Mouse (Mus musculus): ENCODE results near the gene Hinfp. TPM values are rescaled to one million over a fixed set of nuclear protein-coding genes. Genes with fewer than 3 reads are reported as not detected.

The Hinfp gene
- 8.5 TPM for polyA plus RNA-seq (2014; fragmentation: Illumina TruSeq; extraction: RNeasy Lipid Tissue Mini Kit (QIAGEN cat#74804); ENCODE audit: low read depth, low replicate concordance)

GRCm38 (mm10) chr9:44305466-44306079, at the start of gene Hinfp:
TSS of gene Hinfp (minus strand) at chr9:44305671.

DNA sequence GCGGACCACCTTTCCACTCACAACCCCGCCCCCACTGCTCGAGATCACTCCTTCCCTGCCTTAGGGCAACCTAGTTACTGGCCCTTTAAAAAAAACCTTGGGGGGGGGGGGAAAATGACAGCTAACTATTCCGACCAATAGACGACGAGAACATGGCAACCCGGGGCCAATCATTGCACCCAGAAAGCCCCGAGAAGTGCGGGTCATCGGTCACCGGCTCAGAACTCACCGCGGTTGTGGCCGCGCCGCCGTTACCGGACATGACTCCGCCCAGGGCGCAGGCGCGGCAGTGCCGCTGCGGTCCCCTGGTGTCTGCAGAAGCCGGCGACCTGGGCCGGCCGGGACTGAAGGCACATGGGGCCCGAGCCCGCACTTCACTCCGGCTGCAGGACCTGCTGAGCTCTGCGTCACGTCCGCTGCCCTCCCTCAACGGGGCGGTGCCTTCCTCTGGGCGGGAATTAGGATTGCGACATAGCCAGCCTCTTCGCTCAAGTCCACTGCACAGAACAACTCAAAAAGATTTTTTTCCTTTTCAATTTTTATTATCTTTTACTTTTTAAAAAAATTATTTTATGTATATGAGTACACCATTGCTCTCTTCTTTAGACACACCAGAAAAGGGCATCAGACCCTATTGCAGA, 38.4 kb upstream of the Hinfp start, which contains the start of gene Hmbs:
Gene Hmbs, minus strand, starts transcription at position 448 of the 641 bp plus-strand sequence.

DNA sequence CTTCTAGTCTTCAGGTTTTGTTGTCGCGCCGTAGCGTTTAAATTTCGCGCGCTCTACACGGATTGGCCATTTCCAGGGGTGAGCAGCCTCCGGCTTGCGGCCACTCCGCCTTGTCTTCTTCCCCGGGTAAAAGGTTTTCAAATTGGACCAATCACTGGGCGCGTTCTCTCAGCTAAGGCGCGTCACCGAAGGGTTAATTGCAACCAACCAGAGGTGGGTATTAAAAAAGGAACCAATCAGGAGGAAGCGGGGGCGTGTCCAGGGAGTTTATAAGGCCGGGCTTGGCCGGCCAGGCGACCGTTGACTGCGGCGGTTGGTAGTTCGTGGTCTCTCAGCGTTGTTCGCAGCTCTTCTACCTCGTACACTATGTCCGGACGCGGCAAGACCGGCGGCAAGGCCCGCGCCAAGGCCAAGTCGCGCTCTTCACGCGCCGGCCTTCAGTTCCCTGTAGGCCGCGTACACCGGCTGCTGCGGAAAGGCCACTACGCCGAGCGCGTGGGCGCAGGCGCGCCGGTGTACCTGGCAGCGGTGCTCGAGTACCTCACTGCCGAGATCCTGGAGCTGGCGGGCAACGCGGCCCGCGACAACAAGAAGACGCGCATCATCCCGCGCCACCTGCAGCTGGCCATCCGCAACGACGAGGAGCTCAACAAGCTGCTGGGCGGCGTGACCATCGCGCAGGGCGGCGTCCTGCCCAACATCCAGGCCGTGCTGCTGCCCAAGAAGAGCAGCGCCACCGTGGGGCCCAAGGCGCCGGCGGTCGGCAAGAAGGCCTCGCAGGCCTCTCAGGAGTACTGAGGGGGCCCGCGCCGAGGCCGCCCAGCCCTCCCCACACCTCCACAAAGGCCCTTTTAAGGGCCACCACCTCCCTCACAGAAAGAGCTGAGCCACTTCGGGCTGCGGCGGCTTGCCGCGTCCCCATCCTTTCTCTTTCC, 29.2 kb upstream of the Hinfp start, which contains the start of gene H2afx:
Gene H2afx, plus strand, starts transcription at position 299 of the 935 bp plus-strand sequence.

GRCm38 (mm10) chr9:44325768-44326370, 20.4 kb upstream of the Hinfp start, which contains the start of gene Dpagt1:
TSS of gene Dpagt1 (plus strand) at chr9:44326019.

DNA sequence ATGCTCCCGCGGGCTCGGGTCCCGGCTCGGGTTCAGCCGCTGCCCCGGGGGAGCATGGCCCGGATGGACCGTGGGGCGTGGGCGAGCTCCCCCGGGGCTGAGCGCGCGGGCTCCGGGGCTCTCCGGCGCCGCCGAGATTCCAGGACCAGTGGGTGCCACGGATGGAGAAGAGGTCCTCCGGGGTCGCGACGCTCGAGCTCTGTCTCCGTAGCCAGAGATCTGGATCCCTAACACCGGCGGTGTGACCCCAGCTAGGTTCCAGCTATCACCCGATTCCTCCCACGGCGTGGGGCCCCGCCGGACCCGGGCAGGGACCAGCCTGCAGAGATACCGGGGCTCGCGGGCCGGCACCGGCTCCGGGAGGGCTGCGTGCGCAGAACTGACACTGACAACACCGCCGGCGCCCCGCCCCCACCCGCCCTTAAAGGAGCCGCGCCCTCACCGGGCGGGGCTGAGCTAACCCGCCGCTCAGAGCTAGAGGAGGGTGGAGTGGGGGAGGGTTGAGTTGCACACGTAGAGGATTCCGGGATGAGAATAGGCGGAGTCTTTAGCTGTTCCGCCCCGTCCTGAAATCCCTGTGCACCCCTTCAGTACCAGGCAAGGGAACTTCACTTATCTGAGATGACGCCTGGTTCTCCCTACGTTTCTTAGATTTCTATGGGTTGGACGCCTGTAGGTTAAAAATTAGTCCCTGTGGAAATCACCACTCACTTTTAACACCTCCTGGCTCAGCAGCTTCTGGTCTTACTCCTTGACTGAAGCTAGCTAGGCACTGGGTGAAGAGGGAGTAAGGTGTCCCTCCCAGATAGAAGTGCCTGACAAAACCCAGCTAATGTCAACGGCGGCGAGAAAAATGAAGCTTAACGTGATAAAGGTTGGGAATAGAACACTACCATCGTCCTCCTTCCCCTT, 14.7 kb upstream of the Hinfp start, which contains the start of gene C2cd2l:
Gene C2cd2l, minus strand, starts transcription at position 399 of the 912 bp plus-strand sequence.

GRCm38 (mm10) chr9:44288076-44288958, 17.2 kb downstream of the Hinfp start, which contains the start of gene Abcg4:
TSS of gene Abcg4 (minus strand) at chr9:44288615.

GRCm38 (mm10) chr9:44268432-44268831, 37.0 kb downstream of the Hinfp start, which contains the start of gene Nlrx1:
TSS of gene Nlrx1 (minus strand) at chr9:44268599.

GRCm38 (mm10) chr9:44251314-44251713, 54.2 kb downstream of the Hinfp start, which contains the start of gene Pdzd3:
TSS of gene Pdzd3 (minus strand) at chr9:44251471.

Other genes with a start within 250 kb of the Hinfp start
- gene Usp2, start 238.7 kb downstream of the Hinfp start, polyA plus RNA-seq (2014; fragmentation: Illumina TruSeq; extraction: RNeasy Lipid Tissue Mini Kit (QIAGEN cat#74804); ENCODE audit: low read depth, low replicate concordance) = 152 TPM
- gene Mfrp, start 203.9 kb downstream of the Hinfp start, polyA plus RNA-seq (2014; fragmentation: Illumina TruSeq; extraction: RNeasy Lipid Tissue Mini Kit (QIAGEN cat#74804); ENCODE audit: low read depth, low replicate concordance) = 0.14 TPM
- not detected for gene C1qtnf5, start 198.4 kb downstream of the Hinfp start, polyA plus RNA-seq (2014; fragmentation: Illumina TruSeq; extraction: RNeasy Lipid Tissue Mini Kit (QIAGEN cat#74804); ENCODE audit: low read depth, low replicate concordance)
- 0.66 TPM for gene Gm49380, start 192.2 kb downstream of the Hinfp start, polyA plus RNA-seq (2014; fragmentation: Illumina TruSeq; extraction: RNeasy Lipid Tissue Mini Kit (QIAGEN cat#74804); ENCODE audit: low read depth, low replicate concordance)
- gene Rnf26, start 192.2 kb downstream of the Hinfp start, polyA plus RNA-seq (2014; fragmentation: Illumina TruSeq; extraction: RNeasy Lipid Tissue Mini Kit (QIAGEN cat#74804); ENCODE audit: low read depth, low replicate concordance) = 1.6 TPM
- 3.1 TPM for gene Mcam, start 171.2 kb downstream of the Hinfp start, polyA plus RNA-seq (2014; fragmentation: Illumina TruSeq; extraction: RNeasy Lipid Tissue Mini Kit (QIAGEN cat#74804); ENCODE audit: low read depth, low replicate concordance)
- gene Cbl, start 71.6 kb downstream of the Hinfp start, polyA plus RNA-seq (2014; fragmentation: Illumina TruSeq; extraction: RNeasy Lipid Tissue Mini Kit (QIAGEN cat#74804); ENCODE audit: low read depth, low replicate concordance) = 55.7 TPM
- gene Ccdc153, start 65.0 kb downstream of the Hinfp start, polyA plus RNA-seq (2014; fragmentation: Illumina TruSeq; extraction: RNeasy Lipid Tissue Mini Kit (QIAGEN cat#74804); ENCODE audit: low read depth, low replicate concordance) = 0.28 TPM
- not detected for gene Pdzd3, start 54.2 kb downstream of the Hinfp start, polyA plus RNA-seq (2014; fragmentation: Illumina TruSeq; extraction: RNeasy Lipid Tissue Mini Kit (QIAGEN cat#74804); ENCODE audit: low read depth, low replicate concordance)
- gene Nlrx1, start 37.1 kb downstream of the Hinfp start, polyA plus RNA-seq (2014; fragmentation: Illumina TruSeq; extraction: RNeasy Lipid Tissue Mini Kit (QIAGEN cat#74804); ENCODE audit: low read depth, low replicate concordance) = not detected
- gene Abcg4, start 17.1 kb downstream of the Hinfp start, polyA plus RNA-seq (2014; fragmentation: Illumina TruSeq; extraction: RNeasy Lipid Tissue Mini Kit (QIAGEN cat#74804); ENCODE audit: low read depth, low replicate concordance) = not detected
- gene C2cd2l, start 14.6 kb upstream of the Hinfp start, polyA plus RNA-seq (2014; fragmentation: Illumina TruSeq; extraction: RNeasy Lipid Tissue Mini Kit (QIAGEN cat#74804); ENCODE audit: low read depth, low replicate concordance) = 0.56 TPM
- gene Dpagt1, start 20.3 kb upstream of the Hinfp start, polyA plus RNA-seq (2014; fragmentation: Illumina TruSeq; extraction: RNeasy Lipid Tissue Mini Kit (QIAGEN cat#74804); ENCODE audit: low read depth, low replicate concordance) = 1.9 TPM
- 7.2 TPM for gene H2afx, start 29.0 kb upstream of the Hinfp start, polyA plus RNA-seq (2014; fragmentation: Illumina TruSeq; extraction: RNeasy Lipid Tissue Mini Kit (QIAGEN cat#74804); ENCODE audit: low read depth, low replicate concordance)
- 12.6 TPM for gene Hmbs, start 38.6 kb upstream of the Hinfp start, polyA plus RNA-seq (2014; fragmentation: Illumina TruSeq; extraction: RNeasy Lipid Tissue Mini Kit (QIAGEN cat#74804); ENCODE audit: low read depth, low replicate concordance)
- gene Vps11, start 56.0 kb upstream of the Hinfp start, polyA plus RNA-seq (2014; fragmentation: Illumina TruSeq; extraction: RNeasy Lipid Tissue Mini Kit (QIAGEN cat#74804); ENCODE audit: low read depth, low replicate concordance) = 7.6 TPM
- 30.7 TPM for gene Hyou1, start 73.8 kb upstream of the Hinfp start, polyA plus RNA-seq (2014; fragmentation: Illumina TruSeq; extraction: RNeasy Lipid Tissue Mini Kit (QIAGEN cat#74804); ENCODE audit: low read depth, low replicate concordance)
- 1.4 TPM for gene Slc37a4, start 91.2 kb upstream of the Hinfp start, polyA plus RNA-seq (2014; fragmentation: Illumina TruSeq; extraction: RNeasy Lipid Tissue Mini Kit (QIAGEN cat#74804); ENCODE audit: low read depth, low replicate concordance)
- 518 TPM for gene Rps25, start 101.5 kb upstream of the Hinfp start, polyA plus RNA-seq (2014; fragmentation: Illumina TruSeq; extraction: RNeasy Lipid Tissue Mini Kit (QIAGEN cat#74804); ENCODE audit: low read depth, low replicate concordance)
- gene Trappc4, start 101.9 kb upstream of the Hinfp start, polyA plus RNA-seq (2014; fragmentation: Illumina TruSeq; extraction: RNeasy Lipid Tissue Mini Kit (QIAGEN cat#74804); ENCODE audit: low read depth, low replicate concordance) = 43.6 TPM
- 6.5 TPM for gene Ccdc84, start 112.9 kb upstream of the Hinfp start, polyA plus RNA-seq (2014; fragmentation: Illumina TruSeq; extraction: RNeasy Lipid Tissue Mini Kit (QIAGEN cat#74804); ENCODE audit: low read depth, low replicate concordance)
- gene Foxr1, start 135.5 kb upstream of the Hinfp start, polyA plus RNA-seq (2014; fragmentation: Illumina TruSeq; extraction: RNeasy Lipid Tissue Mini Kit (QIAGEN cat#74804); ENCODE audit: low read depth, low replicate concordance) = 1.3 TPM
- not detected for gene Upk2, start 149.3 kb upstream of the Hinfp start, polyA plus RNA-seq (2014; fragmentation: Illumina TruSeq; extraction: RNeasy Lipid Tissue Mini Kit (QIAGEN cat#74804); ENCODE audit: low read depth, low replicate concordance)
- gene Bcl9l, start 177.2 kb upstream of the Hinfp start, polyA plus RNA-seq (2014; fragmentation: Illumina TruSeq; extraction: RNeasy Lipid Tissue Mini Kit (QIAGEN cat#74804); ENCODE audit: low read depth, low replicate concordance) = 0.39 TPM

All from testis, adult 10 weeks (tissue).